Mouse (Mus musculus): ENCODE data around the gene Hs6st2.

DNA sequence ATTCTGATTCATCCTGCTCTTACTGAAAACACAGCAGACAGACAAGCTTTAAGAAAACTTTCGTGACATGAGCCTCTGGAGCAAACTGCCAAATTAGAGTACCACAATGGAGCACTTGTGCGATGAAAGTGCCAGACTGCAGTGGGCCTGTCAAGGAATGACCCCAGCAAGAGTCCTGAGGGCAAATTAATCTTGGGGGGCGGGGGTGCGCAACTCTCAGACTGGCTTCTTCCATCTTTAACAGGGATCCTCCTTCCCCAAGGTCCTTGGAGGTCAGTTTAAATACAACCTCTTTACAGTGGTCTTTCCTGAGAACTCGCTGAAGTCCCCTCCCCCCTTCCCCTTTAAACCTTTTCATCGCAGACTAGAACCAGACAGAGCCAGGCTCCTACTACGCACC lies 45.9 kb downstream of the Hs6st2 start:
- no peak for TF ChIP-seq CHD2 (IDR thresholded peaks at IDR 0.05; ENCODE audit: low read length)
- no peak for TF ChIP-seq POLR2A (IDR thresholded peaks at IDR 0.05; ENCODE audit: low read depth, low read length)
- no peak for TF ChIP-seq JUND (conservative IDR thresholded peaks at IDR 0.05; ENCODE audit: low read depth, low read length)
- TF ChIP-seq KAT2A (IDR thresholded peaks at IDR 0.05; ENCODE audit: insufficient replicate concordance, low read length), result no peak
- no peak for TF ChIP-seq MAFK (IDR thresholded peaks at IDR 0.05; ENCODE audit: insufficient replicate concordance, low read length)
- TF ChIP-seq CTCF (conservative IDR thresholded peaks at IDR 0.05 in 1 of 2, IDR thresholded peaks at IDR 0.05 in 1 of 2; ENCODE audit: low read depth in 2 of 2, low read length in 2 of 2), result no peak
- no peak for TF ChIP-seq USF2 (conservative IDR thresholded peaks at IDR 0.05; ENCODE audit: low read depth, low read length)
